Mouse (Mus musculus) erythroblast, embryonic 14.5 days (primary cell): ENCODE results near the gene Kank2.

ENCODE experiments used
- GATA1 ChIP-seq: IDR thresholded peaks from 2 replicates; pipeline ENCODE4 v1.6.1; 2012; ENCODE audit warnings: low read length, inconsistent platforms, mixed read lengths
- TAL1 ChIP-seq: IDR thresholded peaks from 3 replicates; pipeline ENCODE4 v1.6.1; 2012; ENCODE audit warnings: low read length, inconsistent platforms, mixed read lengths

DNA sequence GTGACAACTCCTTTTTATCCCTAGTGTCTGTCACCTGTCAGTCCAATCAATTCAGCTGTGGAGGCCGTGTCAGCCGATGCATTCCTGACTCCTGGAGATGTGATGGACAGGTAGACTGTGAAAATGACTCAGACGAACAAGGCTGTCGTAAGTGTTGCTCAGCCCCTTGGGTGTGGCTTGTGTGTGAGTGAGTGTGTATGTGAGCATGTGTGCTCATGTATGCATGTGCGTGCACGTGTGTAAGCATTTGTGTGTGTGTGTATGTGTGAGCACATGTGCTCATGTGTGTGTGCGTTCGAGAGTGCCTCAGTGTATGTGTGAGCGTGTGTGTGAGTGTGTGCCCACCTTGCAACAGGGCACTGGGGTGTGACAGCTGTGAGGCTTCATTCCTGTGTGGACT is 66.3 kb downstream of the Kank2 start:
- no peak for TF ChIP-seq GATA1
- no peak for TF ChIP-seq TAL1
